Mouse (Mus musculus) lung, postnatal 0 days (tissue): ENCODE measurements at regions not wholly inside any gene's neighbourhood (a gene's known extent, or its start where the extent isn't known, plus 50 kb on each side); places are given as distances from the start of the nearest gene placed in this dataset.
"Not testable (repeated sequence)": the region's sequence is repeated elsewhere in the genome, so short reads cannot be mapped to it uniquely, and the experiment has no call there.

Experiments used
- ATAC-seq: fragments of 200-750 bp; cut with Nextera tagmentation; 2 replicates; pipeline ENCODE4 v1.8.0; 2017; ENCODE audit warnings: moderate library complexity
- DNase-seq: peaks from one replicate; pipeline ENCODE4 v3.0.0-alpha.2; 2016; ENCODE audit warnings: low spot score
- H3K27ac ChIP-seq: fragments of 300-500 bp; sonication (generic); 2 replicates; pipeline ENCODE4 v1.5.1; 2014; ENCODE audit warnings: antibody characterized with exemption, mild to moderate bottlenecking, low read length, mixed read lengths
- H3K27me3 ChIP-seq: fragments of 300-500 bp; sonication (generic); replicated peaks from 2 replicates; pipeline ENCODE4 v1.6.1; 2014; ENCODE audit warnings: low read length, mixed read lengths; ENCODE audit not compliant: insufficient read depth
- H3K36me3 ChIP-seq: fragments of 300-500 bp; sonication (generic); 2 replicates; pipeline ENCODE4 v1.6.1; 2014; ENCODE audit warnings: low read length, mixed read lengths; ENCODE audit not compliant: insufficient read depth
- H3K4me1 ChIP-seq: fragments of 300-500 bp; sonication (generic); 2 replicates; pipeline ENCODE4 v1.6.1; 2014; ENCODE audit warnings: antibody characterized with exemption, low read depth, low read length, mixed read lengths; ENCODE audit not compliant: insufficient read depth
- H3K4me2 ChIP-seq: fragments of 300-500 bp; sonication (generic); replicated peaks from 2 replicates; pipeline ENCODE4 v1.6.1; 2014; ENCODE audit warnings: low read depth, mild to moderate bottlenecking, low read length, moderate library complexity, mixed read lengths
- H3K4me3 ChIP-seq: fragments of 300-500 bp; sonication (generic); 2 replicates; pipeline ENCODE4 v1.5.1; 2014; ENCODE audit warnings: low read depth, low read length
- H3K9ac ChIP-seq: fragments of 300-500 bp; sonication (generic); replicated peaks from 2 replicates; pipeline ENCODE4 v1.6.1; 2014; ENCODE audit warnings: low read depth, mild to moderate bottlenecking
- H3K9me3 ChIP-seq: fragments of 300-500 bp; sonication (generic); 2 replicates; pipeline ENCODE4 v1.6.1; 2016; ENCODE audit warnings: low read length, mixed read lengths
- WGBS: fragments of 180-500 bp; shearing (Covaris S2); extraction: QIAGEN DNeasy Blood & Tissue Kit; methylation state at CpG from one replicate; pipeline ENCODE4 v1.1.7; 2014; 5-methylcytosine and 5-hydroxymethylcytosine counted together

DNA sequence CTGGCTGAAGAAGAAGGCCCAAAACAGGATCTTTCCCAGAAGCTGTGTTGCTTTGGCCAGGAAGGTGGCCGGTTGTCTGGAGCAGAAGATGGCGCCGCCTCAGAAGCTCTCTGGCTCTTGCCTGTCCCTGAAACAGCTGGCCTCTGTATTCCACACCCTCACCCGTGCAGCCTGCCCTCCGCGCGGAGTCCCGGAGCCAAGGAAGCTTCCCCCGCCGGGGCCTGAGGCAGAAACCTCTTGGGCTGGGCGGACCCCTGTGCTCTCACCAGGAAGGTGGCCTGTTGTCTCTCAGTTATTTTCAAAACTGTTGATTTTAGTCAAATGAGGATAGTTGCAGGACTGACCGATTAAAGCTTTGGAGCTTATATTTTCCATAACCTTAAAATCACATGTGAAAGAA lies 72.3 kb upstream of the Dach1 start:
- ATAC-seq, H3K27ac ChIP-seq, H3K4me1 ChIP-seq, H3K9me3 ChIP-seq, H3K4me3 ChIP-seq, H3K9ac ChIP-seq, H3K27me3 ChIP-seq, H3K36me3 ChIP-seq, H3K4me2 ChIP-seq: not testable (repeated sequence)
- WGBS: 56% methylated on average over 12 of the region's 12 CpGs
- DNase-seq: peak; percentile 8
